Mouse (Mus musculus) lung, adult 2 months (tissue): Measurements from ENCODE around the gene 2810408A11Rik. TPM values are rescaled to one million over a fixed set of nuclear protein-coding genes. Genes with fewer than 3 reads are reported as not detected.

Experiments used
- DNase-seq: peaks from one replicate; pipeline ENCODE4 v3.0.0; 2022
- H3K4me1 ChIP-seq: fragments of 200-500 bp; 2 replicates; pipeline ENCODE4 v1.6.1; 2011; ENCODE audit warnings: low read length; ENCODE audit not compliant: control insufficient read depth, insufficient read depth
- H3K4me3 ChIP-seq: fragments of 200-500 bp; replicated peaks from 2 replicates; pipeline ENCODE3; 2011; ENCODE audit warnings: low read depth, mild to moderate bottlenecking, control low read depth, low read length; ENCODE audit errors: extremely low read depth
- CTCF ChIP-seq: fragments of 200-500 bp; IDR thresholded peaks from 2 replicates; pipeline ENCODE4 v1.5.1; 2011; ENCODE audit warnings: mild to moderate bottlenecking, low read length, control low read depth; ENCODE audit not compliant: insufficient read depth
- POLR2A ChIP-seq: fragments of 200-500 bp; IDR thresholded peaks from 2 replicates; pipeline ENCODE4 v1.6.1; 2011; ENCODE audit warnings: low read depth, mild to moderate bottlenecking, control low read depth, low read length, borderline replicate concordance; ENCODE audit errors: extremely low read depth
- WGBS: fragments of 180-500 bp; shearing (Covaris S2); methylation state at CpG from one replicate; pipeline ENCODE4 v1.1.7; 2018; 5-methylcytosine and 5-hydroxymethylcytosine counted together
- polyA plus RNA-seq: library from polyadenylated mRNA; depleted of rRNA; stranded (reverse); fragments of >200 nt; gene quantifications from 2 replicates; pipeline ENCODE4 v1.2.3, GENCODE M21; 2012

The 2810408A11Rik gene
- polyA plus RNA-seq, 1 experiment = 1.4 TPM

DNA sequence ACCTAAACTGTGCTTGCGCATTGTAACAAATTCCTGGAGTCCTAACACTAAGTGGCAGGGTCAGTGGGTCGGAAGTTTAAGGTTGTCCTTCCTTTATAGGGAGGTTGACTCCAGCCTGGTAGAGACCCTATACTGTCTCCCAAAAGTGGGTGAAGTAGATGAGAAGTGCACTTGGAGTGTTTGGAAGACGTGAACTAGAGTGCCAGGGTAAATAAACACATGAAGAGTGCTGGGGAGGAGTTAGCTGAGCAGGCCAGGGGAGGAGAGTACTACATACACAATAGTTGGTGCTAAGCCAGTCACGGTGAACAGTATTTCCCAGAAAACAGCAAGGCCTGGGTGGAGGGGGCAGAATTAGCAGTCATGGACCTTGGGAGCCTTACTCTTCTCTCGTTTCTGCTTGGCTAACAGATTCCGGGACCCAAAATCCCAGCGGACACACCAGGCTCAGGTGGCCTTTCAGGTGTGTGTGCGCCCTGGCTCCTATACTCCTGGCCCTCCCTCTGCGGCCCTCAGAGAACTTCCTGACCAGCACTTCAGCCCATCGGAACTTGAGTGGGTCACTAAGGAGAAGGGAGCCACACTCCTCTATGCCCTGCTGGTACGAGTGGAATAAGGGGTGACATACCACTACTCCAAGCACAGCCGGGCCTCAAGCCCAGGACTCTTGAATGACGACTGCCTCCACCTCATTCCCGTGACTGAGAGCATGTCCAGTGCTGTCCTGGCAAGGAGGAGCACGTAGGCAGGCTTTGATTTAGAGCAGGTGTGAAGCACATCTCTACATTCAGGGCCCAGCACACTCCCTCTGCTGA is 12.1 kb upstream of the 2810408A11Rik start:
- peak; percentile 63 for DNase-seq
- peaks cover 18% of the 10 kb centered on the region for H3K4me1 ChIP-seq
- peak overlapping the region; percentile 76 for H3K4me3 ChIP-seq
- WGBS = 52% methylated on average over 15 of the region's 15 CpGs
- TF ChIP-seq POLR2A = peak; percentile 31; the same call in 1 of the 2 replicates
- TF ChIP-seq CTCF = no peak

DNA sequence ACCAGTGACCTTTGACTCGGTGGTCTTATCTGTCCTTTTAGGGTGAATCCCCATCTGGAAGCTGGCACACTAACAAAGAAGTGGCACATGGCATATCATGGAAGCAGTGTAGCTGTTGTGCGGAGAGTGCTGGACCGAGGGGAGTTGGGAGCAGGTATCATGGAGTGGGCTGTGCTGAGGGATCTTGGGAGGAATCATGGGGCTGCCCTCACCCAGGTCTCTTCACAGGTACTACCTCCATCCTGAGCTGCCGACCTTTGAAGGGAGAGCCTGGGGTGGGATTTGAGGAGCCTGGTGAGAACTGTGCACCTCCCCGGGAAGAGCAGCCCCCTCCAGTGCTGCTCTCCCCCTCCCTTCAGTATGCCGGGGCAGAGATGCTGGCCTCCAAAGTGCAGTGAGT is 10.9 kb upstream of the 2810408A11Rik start:
- WGBS = 83% methylated on average over 6 of the region's 6 CpGs
- no peak for DNase-seq
- TF ChIP-seq CTCF = no peak
- no peak for TF ChIP-seq POLR2A
- H3K4me1 ChIP-seq = peaks cover 18% of the 10 kb centered on the region
- no peak overlapping the region for H3K4me3 ChIP-seq

DNA sequence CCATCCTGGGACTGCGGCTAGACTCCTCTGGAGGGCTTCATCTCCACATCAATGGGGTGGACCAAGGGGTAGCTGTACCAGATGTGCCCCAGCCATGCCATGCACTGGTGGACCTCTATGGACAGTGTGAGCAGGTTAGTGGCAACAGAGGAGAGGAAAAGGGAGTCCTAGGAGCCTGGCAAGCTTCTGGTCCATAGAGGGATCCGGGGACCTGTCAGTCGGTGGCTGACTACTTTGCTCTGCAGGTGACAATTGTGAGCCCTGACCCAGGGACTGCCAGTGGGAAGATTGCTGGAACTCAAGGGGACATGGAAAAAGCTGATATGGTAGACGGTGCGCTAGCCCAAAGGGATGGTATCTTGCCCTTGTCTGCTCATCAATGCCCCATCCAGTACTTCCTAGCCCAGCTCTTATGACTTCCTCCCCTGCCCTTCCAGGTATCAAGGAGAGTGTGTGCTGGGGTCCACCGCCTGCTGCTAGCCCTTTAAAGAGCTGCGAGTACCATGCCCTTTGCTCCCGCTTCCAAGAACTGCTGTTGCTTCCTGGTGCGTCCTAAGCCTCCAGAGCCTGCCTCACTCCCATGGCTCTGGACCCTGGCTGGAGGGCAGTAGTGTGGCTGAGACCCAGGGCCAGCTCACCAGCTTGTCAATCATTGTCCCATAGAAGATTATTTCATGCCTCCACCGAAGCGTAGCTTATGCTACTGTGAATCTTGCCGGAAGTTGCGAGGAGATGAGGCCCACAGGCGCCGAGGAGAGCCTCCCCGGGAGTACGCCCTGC is 10.2 kb upstream of the 2810408A11Rik start:
- no peak overlapping the region for H3K4me3 ChIP-seq
- no peak for DNase-seq
- 94% methylated on average over 17 of the region's 17 CpGs for WGBS

DNA sequence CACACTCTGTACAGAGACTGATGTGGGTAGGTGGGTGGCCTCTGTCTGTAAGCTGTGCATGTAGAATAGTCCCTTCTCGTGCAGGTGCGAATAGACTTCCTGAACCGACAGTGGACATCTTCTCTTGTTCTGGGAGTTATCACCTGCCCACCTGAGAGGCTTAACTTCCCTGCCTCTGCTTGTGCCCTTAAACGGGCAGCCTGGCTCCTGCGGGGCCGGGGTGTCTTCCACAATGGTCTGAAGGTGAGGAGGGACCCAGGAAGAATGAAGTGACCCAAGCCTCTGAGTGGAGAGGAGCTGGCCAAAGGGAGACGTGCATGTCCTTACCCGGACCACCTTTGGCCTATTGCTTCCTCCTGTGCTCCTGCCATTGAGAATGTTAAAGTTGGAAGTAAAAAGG is 9.4 kb upstream of the 2810408A11Rik start:
- no peak for DNase-seq
- Histone ChIP-seq H3K4me1 (peaks cover 14% of the 10 kb centered on the region), H3K4me3 (no peak overlapping the region)
- WGBS = 94% methylated on average over 8 of the region's 8 CpGs
- no peak for TF ChIP-seq CTCF

More for the DNA sequence above, 10.2 kb upstream of the 2810408A11Rik start:
- TF ChIP-seq POLR2A = no peak
- TF ChIP-seq CTCF = no peak
- peaks cover 18% of the 10 kb centered on the region for H3K4me1 ChIP-seq

DNA sequence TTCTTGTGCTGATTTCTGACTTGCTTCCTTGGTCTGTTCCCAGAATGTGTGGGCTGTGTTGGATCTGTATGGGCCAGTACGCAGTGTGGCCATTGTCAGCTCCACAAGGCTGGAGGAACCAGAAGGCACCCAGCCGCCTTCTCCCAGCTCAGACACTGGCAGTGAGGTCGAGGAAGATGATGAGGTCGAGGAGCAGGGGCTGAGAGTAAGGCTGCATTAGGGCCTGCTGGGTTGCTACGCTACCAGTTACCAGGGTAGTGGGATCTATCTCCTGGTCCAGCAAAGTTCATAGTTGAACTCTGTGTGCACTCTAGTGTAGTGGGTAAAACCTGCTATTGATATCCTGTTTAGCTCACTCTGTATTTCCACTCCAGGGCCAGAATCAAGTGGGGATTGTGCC is 8.4 kb upstream of the 2810408A11Rik start:
- DNase-seq = no peak
- TF ChIP-seq CTCF = no peak
- no peak for TF ChIP-seq POLR2A
- H3K4me1 ChIP-seq = peaks cover 5% of the 10 kb centered on the region
- H3K4me3 ChIP-seq = no peak overlapping the region
- WGBS = 91% methylated on average over 5 of the region's 5 CpGs

DNA sequence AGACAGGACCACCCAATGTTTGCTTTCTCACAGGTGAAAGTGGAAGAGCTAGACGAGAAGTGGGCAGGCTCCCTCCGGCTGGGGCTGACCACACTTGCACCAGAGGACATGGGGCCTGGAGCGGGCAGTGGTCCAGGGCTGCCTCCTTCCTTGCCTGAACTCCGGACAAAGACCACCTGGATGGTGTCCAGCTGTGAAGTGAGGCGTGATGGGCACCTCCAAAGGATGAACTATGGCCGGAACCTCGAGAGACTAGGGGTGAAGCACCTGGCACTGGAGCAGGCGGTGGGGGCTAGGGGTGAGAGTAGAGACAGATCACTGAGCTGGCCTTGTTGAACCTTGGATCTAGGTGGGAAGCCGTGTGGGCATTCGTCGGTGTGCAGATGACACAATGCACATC is 7.9 kb upstream of the 2810408A11Rik start:
- Histone ChIP-seq H3K4me1 (peaks cover 5% of the 10 kb centered on the region), H3K4me3 (no peak overlapping the region)
- no peak for TF ChIP-seq POLR2A
- TF ChIP-seq CTCF = no peak
- 92% methylated on average over 11 of the region's 11 CpGs for WGBS
- no peak for DNase-seq

DNA sequence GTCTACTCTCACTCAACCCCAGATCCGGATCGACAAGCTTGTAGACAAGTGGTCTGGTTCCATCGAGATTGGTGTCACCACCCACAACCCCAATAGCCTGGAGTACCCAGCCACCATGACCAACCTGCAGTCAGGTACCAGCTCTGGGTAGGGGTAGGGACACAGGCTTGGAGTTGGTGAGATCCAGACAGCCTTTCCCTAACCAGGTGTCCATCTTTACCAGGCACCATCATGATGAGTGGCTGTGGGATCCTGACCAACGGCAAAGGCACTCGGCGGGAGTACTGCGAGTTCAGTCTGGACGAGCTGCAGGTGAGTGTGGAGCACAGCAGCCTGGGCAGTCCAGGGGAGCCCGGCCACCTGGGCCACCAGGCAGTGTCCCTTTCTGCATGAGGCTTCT is 3.5 kb upstream of the 2810408A11Rik start:
- Histone ChIP-seq H3K4me3 (no peak overlapping the region), H3K4me1 (peaks cover 3% of the 10 kb centered on the region; the same call in 1 of the 2 replicates)
- 93% methylated on average over 9 of the region's 9 CpGs for WGBS
- no peak for TF ChIP-seq CTCF
- DNase-seq = no peak

DNA sequence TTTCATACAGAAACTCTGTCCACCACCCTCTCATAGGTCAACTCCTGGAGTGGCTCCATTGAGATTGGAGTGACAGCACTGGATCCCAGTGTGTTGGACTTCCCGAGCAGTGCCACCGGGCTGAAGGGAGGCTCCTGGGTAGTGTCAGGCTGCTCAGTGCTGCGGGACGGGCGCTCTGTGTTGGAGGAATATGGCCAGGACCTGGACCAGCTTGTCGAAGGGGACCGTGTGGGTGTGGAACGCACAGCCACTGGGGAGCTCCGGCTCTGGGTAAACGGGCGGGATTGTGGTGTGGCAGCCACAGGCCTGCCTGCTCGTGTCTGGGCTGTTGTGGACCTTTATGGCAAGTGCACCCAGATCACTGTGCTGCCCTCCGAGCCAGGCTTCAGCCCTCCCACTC is 2.2 kb upstream of the 2810408A11Rik start:
- no peak for DNase-seq
- Histone ChIP-seq H3K4me1 (peaks cover 3% of the 10 kb centered on the region; the same call in 1 of the 2 replicates), H3K4me3 (no peak overlapping the region)
- 84% methylated on average over 13 of the region's 13 CpGs for WGBS
- TF ChIP-seq CTCF (no peak), POLR2A (no peak)

DNA sequence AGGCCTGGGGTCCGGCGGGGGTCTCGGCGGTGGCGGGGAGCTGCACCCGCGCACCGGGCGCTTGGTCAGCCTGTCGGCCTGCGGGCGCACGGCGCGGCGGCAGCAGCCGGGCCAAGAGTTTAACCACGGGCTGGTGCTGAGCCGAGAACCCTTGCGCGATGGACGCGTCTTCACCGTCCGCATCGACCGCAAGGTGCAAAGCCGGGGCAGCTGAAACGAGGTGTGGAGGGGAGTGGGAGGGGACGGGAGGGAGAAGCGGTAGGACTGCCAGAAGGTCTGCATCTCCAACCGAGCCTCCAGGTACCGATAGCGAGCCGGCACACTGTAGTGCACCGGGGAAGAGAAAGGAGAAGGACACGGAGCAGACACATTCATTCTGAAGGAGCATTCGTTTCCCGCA is 1.2 kb upstream of the 2810408A11Rik start:
- Histone ChIP-seq H3K4me3 (peak overlapping the region; percentile 77), H3K4me1 (peaks cover 3% of the 10 kb centered on the region; the same call in 1 of the 2 replicates)
- WGBS = under 1% methylated on average over 39 of the region's 39 CpGs
- TF ChIP-seq POLR2A = no peak
- TF ChIP-seq CTCF = no peak
- DNase-seq = no peak
